Mouse (Mus musculus) activated CD4-positive, CD25-positive, alpha-beta regulatory T cell, adult 9 weeks (primary cell): Measurements from ENCODE around the gene C1qtnf12. TPM values are rescaled to one million over a fixed set of nuclear protein-coding genes. Genes with fewer than 3 reads are reported as not detected.

ENCODE experiments used
- polyA plus RNA-seq: library from polyadenylated mRNA; unstranded; fragments of 100-300 nt; shearing (Covaris generic); gene quantifications from one replicate; pipeline ENCODE4 v1.2.1, GENCODE M21; 2017

Gene C1qtnf12
- polyA plus RNA-seq: 24.3 TPM

DNA sequence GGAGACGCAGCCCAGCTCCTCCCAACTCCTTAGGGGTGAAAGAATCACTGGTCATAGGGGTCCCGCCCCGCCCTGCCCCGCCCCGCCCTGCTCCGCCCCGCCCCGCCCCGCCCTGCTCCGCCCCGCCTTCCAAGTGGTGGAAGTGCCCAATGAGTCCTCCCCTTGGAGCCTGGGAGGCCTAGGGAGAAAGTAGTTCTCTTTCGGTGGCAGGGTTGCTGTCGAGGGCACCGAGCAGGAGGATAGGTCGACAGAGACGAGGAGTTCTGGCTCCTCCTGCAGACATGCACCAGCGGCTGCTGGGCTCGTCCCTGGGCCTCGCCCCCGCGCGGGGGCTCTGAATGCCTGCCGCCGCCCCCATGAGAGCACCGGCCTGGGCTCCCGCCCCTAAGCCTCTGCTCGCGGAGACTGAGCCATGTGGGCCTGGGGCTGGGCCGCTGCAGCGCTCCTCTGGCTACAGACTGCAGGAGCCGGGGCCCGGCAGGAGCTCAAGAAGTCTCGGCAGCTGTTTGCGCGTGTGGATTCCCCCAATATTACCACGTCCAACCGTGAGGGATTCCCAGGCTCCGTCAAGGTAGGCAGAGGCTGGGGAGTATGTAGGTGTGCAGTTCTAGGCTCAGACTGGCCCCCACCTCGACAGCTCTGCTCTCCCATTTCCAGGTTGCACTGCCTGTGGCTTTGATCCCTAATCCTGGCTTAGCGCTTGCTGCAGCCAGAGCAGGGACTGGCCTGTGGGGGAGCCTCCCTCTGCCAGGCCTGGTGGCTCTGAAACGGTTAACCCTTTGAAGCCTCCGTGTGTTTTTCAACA, at the start of gene C1qtnf12:
C1qtnf12 (plus strand) TSS at position 152 of the 805 bp plus-strand sequence.

DNA sequence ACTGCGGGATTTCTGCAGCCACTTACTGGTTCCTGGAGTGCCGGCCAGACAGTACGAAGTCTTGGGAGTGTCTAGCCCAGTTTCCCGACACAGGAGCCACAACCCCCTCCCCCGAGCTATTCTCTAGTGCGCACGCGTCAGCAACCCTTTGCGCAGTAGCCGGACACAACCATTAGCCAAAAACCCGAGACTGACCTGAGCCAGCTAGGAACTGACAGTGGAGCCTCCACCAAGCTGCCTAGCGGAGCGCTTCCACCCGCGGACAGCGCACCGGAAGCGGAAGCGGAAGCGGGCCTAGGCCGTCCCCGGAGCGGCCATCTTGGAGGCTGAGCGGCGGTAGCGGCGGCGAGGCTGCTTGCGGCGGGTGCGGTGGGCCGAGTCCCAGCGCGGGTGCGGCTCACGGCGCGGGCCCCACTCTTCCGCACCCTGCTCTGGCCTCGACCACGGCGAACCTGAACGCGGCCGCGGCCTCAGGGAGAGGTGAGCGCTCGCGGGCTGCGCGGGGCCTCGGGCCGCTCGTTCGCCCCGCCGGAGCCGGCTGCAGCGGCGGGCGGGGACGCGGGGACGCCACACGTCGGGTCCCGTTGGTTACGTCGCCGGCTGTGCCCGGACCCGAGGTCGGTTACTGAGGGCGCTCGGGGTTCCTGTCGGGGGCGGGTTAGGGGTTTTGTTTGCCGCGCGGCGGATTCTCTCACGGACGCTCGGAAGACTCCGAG, 18.4 kb upstream of the C1qtnf12 start, which contains the start of gene Ube2j2:
Ube2j2 (plus strand) TSS at position 298 of the 716 bp plus-strand sequence.

DNA sequence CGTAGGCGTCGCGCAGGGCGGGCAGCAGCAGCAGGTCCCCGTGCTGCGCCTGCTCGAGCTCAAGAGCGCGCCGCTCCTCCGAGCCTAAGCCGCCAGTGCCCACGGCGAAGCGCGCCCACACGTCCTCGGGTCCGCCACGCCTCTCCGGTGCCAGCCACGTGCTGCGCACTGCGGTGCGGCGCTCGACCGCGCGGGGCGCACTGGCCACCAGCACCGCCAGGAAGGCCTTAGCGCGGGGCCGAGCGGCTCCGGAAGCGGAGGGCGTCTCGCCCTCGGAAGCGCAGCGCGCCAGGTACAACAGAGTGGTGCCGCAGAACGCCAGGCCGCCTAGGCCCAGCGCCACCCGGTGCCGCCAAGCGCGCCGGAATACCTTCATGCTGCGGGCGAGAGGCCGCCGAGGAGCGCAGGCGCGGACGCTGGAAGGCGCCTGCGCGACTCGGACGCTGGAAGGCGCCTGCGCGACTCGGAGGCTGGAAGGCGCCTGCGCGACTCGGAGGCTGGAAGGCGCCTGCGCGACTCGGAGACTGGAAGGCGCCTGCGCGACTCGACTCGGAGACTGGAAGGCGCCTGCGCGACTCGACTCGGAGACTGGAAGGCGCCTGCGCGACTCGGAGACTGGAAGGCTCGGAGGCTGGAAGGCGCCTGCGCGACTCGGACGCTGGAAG, 30.3 kb downstream of the C1qtnf12 start, which contains the start of the genes B3galt6 and Sdf4:
B3galt6 (minus strand) TSS at position 409 of the 665 bp plus-strand sequence.
Sdf4 (plus strand) TSS at position 632 of the 665 bp plus-strand sequence.

DNA sequence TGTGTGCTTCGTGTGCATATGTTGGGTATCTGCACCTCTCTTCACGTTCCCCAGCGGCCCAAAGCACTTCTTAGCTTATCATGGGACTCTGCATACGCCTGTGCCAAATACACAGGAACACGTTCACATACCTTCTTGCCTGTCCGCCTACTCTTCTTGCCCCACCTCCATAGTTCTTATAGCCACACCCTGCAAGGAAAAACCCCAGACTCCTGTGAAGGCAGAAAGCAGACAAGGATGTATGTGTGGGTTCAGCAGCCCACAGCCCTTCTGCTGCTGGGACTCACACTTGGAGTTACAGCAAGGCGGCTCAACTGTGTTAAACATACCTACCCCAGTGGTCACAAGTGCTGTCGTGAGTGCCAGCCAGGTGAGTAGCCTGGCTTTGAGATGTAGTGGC, 51.5 kb downstream of the C1qtnf12 start, which contains the start of gene Tnfrsf4:
Tnfrsf4 (plus strand) TSS at position 207 of the 400 bp plus-strand sequence.

Other genes with a start within 250 kb of the C1qtnf12 start
- 0.24 TPM for gene Tmem240, start 227.5 kb upstream of the C1qtnf12 start, polyA plus RNA-seq
- gene Atad3a, start 201.2 kb upstream of the C1qtnf12 start, polyA plus RNA-seq: 38.3 TPM
- gene Vwa1, start 187.6 kb upstream of the C1qtnf12 start, polyA plus RNA-seq: not detected
- gene Tmem88b, start 176.4 kb upstream of the C1qtnf12 start, polyA plus RNA-seq: not detected
- gene Ankrd65, start 171.9 kb upstream of the C1qtnf12 start, polyA plus RNA-seq: not detected
- 138 TPM for gene Mrpl20, start 159.4 kb upstream of the C1qtnf12 start, polyA plus RNA-seq
- 168 TPM for gene Ccnl2, start 149.8 kb upstream of the C1qtnf12 start, polyA plus RNA-seq
- gene Aurkaip1, start 131.0 kb upstream of the C1qtnf12 start, polyA plus RNA-seq: 197 TPM
- gene Mxra8, start 122.6 kb upstream of the C1qtnf12 start, polyA plus RNA-seq: 4.0 TPM
- gene Dvl1, start 114.9 kb upstream of the C1qtnf12 start, polyA plus RNA-seq: 2.8 TPM
- 0.92 TPM for gene Tas1r3, start 99.0 kb upstream of the C1qtnf12 start, polyA plus RNA-seq
- 20.4 TPM for gene Cptp, start 92.9 kb upstream of the C1qtnf12 start, polyA plus RNA-seq
- gene Ints11, start 92.8 kb upstream of the C1qtnf12 start, polyA plus RNA-seq: 92.1 TPM
- 32.6 TPM for gene Pusl1, start 70.5 kb upstream of the C1qtnf12 start, polyA plus RNA-seq
- 7.8 TPM for gene Acap3, start 70.5 kb upstream of the C1qtnf12 start, polyA plus RNA-seq
- 15.3 TPM for gene Ube2j2, start 18.5 kb upstream of the C1qtnf12 start, polyA plus RNA-seq
- 1.3 TPM for gene B3galt6, start 30.3 kb downstream of the C1qtnf12 start, polyA plus RNA-seq
- 591 TPM for gene Sdf4, start 30.6 kb downstream of the C1qtnf12 start, polyA plus RNA-seq
- gene Tnfrsf4, start 51.5 kb downstream of the C1qtnf12 start, polyA plus RNA-seq: 998 TPM
- 855 TPM for gene Tnfrsf18, start 63.8 kb downstream of the C1qtnf12 start, polyA plus RNA-seq
- gene Ttll10, start 97.1 kb downstream of the C1qtnf12 start, polyA plus RNA-seq: 0.20 TPM
- gene 9430015G10Rik, start 147.7 kb downstream of the C1qtnf12 start, polyA plus RNA-seq: 43.2 TPM
- 0.18 TPM for gene Rnf223, start 168.2 kb downstream of the C1qtnf12 start, polyA plus RNA-seq
- 1.1 TPM for gene Agrn, start 235.2 kb downstream of the C1qtnf12 start, polyA plus RNA-seq
- 58.5 TPM for gene Isg15, start 238.5 kb downstream of the C1qtnf12 start, polyA plus RNA-seq
- gene AW011738, start 241.0 kb downstream of the C1qtnf12 start, polyA plus RNA-seq: 23.6 TPM